Mouse (Mus musculus) MEL (cell line): ENCODE data around the gene Mylk. TPM values are rescaled to one million over a fixed set of nuclear protein-coding genes. Genes with fewer than 3 reads are reported as not detected.

Experiments
- DNase-seq: peaks from one replicate; pipeline ENCODE4 v3.0.0; 2011; ENCODE audit warnings: low read depth, low spot score
- H3K27ac ChIP-seq: 2 replicates; pipeline ENCODE4 v1.5.1; 2012; ENCODE audit warnings: low read depth, mild to moderate bottlenecking, control low read depth, low read length, moderate library complexity; ENCODE audit not compliant: control insufficient read depth
- H3K27me3 ChIP-seq, 2 experiments: fragments of 150-350 bp in 1 of 2; sonication (generic) in 1 of 2; 2 replicates each; pipeline ENCODE4 v1.6.1; 2012; ENCODE audit warnings: low read length in 2 of 2, mild to moderate bottlenecking in 2 of 2, improper control_type of control experiment in 1 of 2, moderate library complexity in 1 of 2; ENCODE audit not compliant: insufficient read depth in 2 of 2, control insufficient read depth in 1 of 2
- H3K36me3 ChIP-seq, 2 experiments: 2 replicates each; pipeline ENCODE4 v1.6.1; 2012 to 2014; ENCODE audit warnings: low read length in 2 of 2, improper control_type of control experiment in 1 of 2, inconsistent platforms in 1 of 2, mild to moderate bottlenecking in 1 of 2; ENCODE audit not compliant: insufficient read depth in 2 of 2, control insufficient read depth in 1 of 2
- H3K4me1 ChIP-seq, 2 experiments: fragments of 150-350 bp in 1 of 2; sonication (generic) in 1 of 2; 2 replicates each; pipeline ENCODE4 v1.6.1; 2012; ENCODE audit warnings: low read length in 2 of 2, improper control_type of control experiment in 1 of 2, mild to moderate bottlenecking in 1 of 2; ENCODE audit not compliant: insufficient read depth in 2 of 2, control insufficient read depth in 1 of 2
- H3K4me3 ChIP-seq, 2 experiments: fragments of 150-350 bp in 1 of 2; sonication (generic) in 1 of 2; 2 replicates each; pipeline ENCODE4 v1.5.1; 2012; ENCODE audit warnings: low read depth in 2 of 2, low read length in 2 of 2, mild to moderate bottlenecking in 2 of 2, moderate library complexity in 2 of 2, control low read depth in 1 of 2, improper control_type of control experiment in 1 of 2; ENCODE audit not compliant: control insufficient read depth in 1 of 2, insufficient read depth in 1 of 2
- H3K79me2 ChIP-seq: 2 replicates; pipeline ENCODE4 v1.6.1; 2012; ENCODE audit warnings: mild to moderate bottlenecking, low read length, moderate library complexity; ENCODE audit not compliant: control insufficient read depth, poor library complexity, insufficient read depth
- H3K9ac ChIP-seq: 2 replicates; pipeline ENCODE4 v1.6.1; 2012; ENCODE audit warnings: low read depth, mild to moderate bottlenecking, control low read depth, low read length, moderate library complexity; ENCODE audit not compliant: control insufficient read depth, poor library complexity, severe bottlenecking
- H3K9me3 ChIP-seq: fragments of 150-350 bp; sonication (generic); replicated peaks from 2 replicates; pipeline ENCODE4 v1.6.1; 2012; ENCODE audit warnings: mild to moderate bottlenecking, low read length, improper control_type of control experiment, moderate library complexity; ENCODE audit not compliant: insufficient read depth
- CHD2 ChIP-seq: IDR thresholded peaks from 2 replicates; pipeline ENCODE4 v1.6.1; 2011; ENCODE audit warnings: low read length, improper control_type of control experiment
- E2F4 ChIP-seq: IDR thresholded peaks from 2 replicates; pipeline ENCODE4 v1.6.1; 2011; ENCODE audit warnings: low read depth, low read length, improper control_type of control experiment, borderline replicate concordance
- ELF1 ChIP-seq: IDR thresholded peaks from 2 replicates; pipeline ENCODE4 v1.6.1; 2014; ENCODE audit warnings: low read depth, mild to moderate bottlenecking, inconsistent platforms, low read length, improper control_type of control experiment, moderate library complexity
- ETS1 ChIP-seq: IDR thresholded peaks from 2 replicates; pipeline ENCODE4 v1.6.1; 2012; ENCODE audit warnings: low read depth, mild to moderate bottlenecking, inconsistent platforms, low read length, improper control_type of control experiment, moderate library complexity
- GABPA ChIP-seq: IDR thresholded peaks from 2 replicates; pipeline ENCODE4 v1.6.1; 2012; ENCODE audit warnings: low read depth, mild to moderate bottlenecking, inconsistent platforms, low read length, improper control_type of control experiment, moderate library complexity
- JUND ChIP-seq: IDR thresholded peaks from 2 replicates; pipeline ENCODE4 v1.6.1; 2011; ENCODE audit warnings: low read depth, mild to moderate bottlenecking, improper control_type of control experiment, low read length
- MEF2A ChIP-seq: IDR thresholded peaks from 2 replicates; pipeline ENCODE4 v1.6.1; 2014; ENCODE audit warnings: low read depth, mild to moderate bottlenecking, inconsistent platforms, low read length, improper control_type of control experiment; ENCODE audit not compliant: poor library complexity, insufficient replicate concordance, severe bottlenecking; ENCODE audit errors: extremely low read depth
- MYB ChIP-seq: IDR thresholded peaks from 2 replicates; pipeline ENCODE4 v1.6.1; 2011; ENCODE audit warnings: mild to moderate bottlenecking, low read depth, low read length, improper control_type of control experiment
- NRF1 ChIP-seq: IDR thresholded peaks from 2 replicates; pipeline ENCODE4 v1.6.1; 2014; ENCODE audit warnings: low read depth, mild to moderate bottlenecking, inconsistent platforms, low read length, improper control_type of control experiment, moderate library complexity; ENCODE audit not compliant: poor library complexity, insufficient read depth, severe bottlenecking
- POLR2A ChIP-seq, 2 experiments: IDR thresholded peaks; 2 replicates each; pipeline ENCODE4 v1.6.1; 2011 to 2012; ENCODE audit warnings: low read length in 2 of 2, mild to moderate bottlenecking in 2 of 2, control low read depth in 1 of 2, improper control_type of control experiment in 1 of 2, low read depth in 1 of 2, moderate library complexity in 1 of 2; ENCODE audit not compliant: control insufficient read depth in 1 of 2, insufficient read depth in 1 of 2, poor library complexity in 1 of 2
- POLR2AphosphoS2 ChIP-seq: IDR thresholded peaks from 2 replicates; pipeline ENCODE4 v1.6.1; 2011; ENCODE audit warnings: low read length, improper control_type of control experiment
- RAD21 ChIP-seq: IDR thresholded peaks from 2 replicates; pipeline ENCODE4 v1.6.1; 2011; ENCODE audit warnings: mild to moderate bottlenecking, low read depth, low read length, improper control_type of control experiment
- UBTF ChIP-seq: IDR thresholded peaks from 2 replicates; pipeline ENCODE4 v1.6.1; 2012; ENCODE audit warnings: low read depth, mild to moderate bottlenecking, inconsistent platforms, low read length, improper control_type of control experiment, moderate library complexity, borderline replicate concordance; ENCODE audit not compliant: insufficient read depth
- USF1 ChIP-seq: IDR thresholded peaks from 2 replicates; pipeline ENCODE4 v1.6.1; 2014; ENCODE audit warnings: low read depth, mild to moderate bottlenecking, inconsistent platforms, low read length, improper control_type of control experiment, moderate library complexity
- USF2 ChIP-seq, 2 experiments: IDR thresholded peaks; 2 replicates each; pipeline ENCODE4 v1.6.1; 2011 to 2012; ENCODE audit warnings: improper control_type of control experiment in 2 of 2, low read length in 2 of 2, borderline replicate concordance in 1 of 2, inconsistent platforms in 1 of 2, low read depth in 1 of 2, mild to moderate bottlenecking in 1 of 2; ENCODE audit not compliant: insufficient read depth in 1 of 2
- ZNF384 ChIP-seq: IDR thresholded peaks from 2 replicates; pipeline ENCODE4 v1.6.1; 2012; ENCODE audit warnings: low read depth, mild to moderate bottlenecking, inconsistent platforms, low read length, improper control_type of control experiment
- polyA plus RNA-seq, 2 experiments: library from polyadenylated mRNA; stranded (reverse) in 1 of 2; unstranded in 1 of 2; fragments of >175 nt in 1 of 2; fragments of >200 nt in 1 of 2; gene quantifications; 2 replicates each; pipeline versions ENCODE4 v1.2.1 to v1.2.4; 2012; ENCODE audit warnings: low replicate concordance in 2 of 2, low read depth in 1 of 2; ENCODE audit not compliant: insufficient read length in 2 of 2, insufficient read depth in 1 of 2, missing spikeins in 1 of 2
- total RNA-seq: library from RNA; depleted of rRNA; stranded (reverse); fragments of 300-350 nt; gene quantifications from 2 replicates; pipeline ENCODE4 v1.2.3, GENCODE M21; 2012

The Mylk gene
- total and polyA plus RNA-seq, 3 experiments, result not detected

DNA sequence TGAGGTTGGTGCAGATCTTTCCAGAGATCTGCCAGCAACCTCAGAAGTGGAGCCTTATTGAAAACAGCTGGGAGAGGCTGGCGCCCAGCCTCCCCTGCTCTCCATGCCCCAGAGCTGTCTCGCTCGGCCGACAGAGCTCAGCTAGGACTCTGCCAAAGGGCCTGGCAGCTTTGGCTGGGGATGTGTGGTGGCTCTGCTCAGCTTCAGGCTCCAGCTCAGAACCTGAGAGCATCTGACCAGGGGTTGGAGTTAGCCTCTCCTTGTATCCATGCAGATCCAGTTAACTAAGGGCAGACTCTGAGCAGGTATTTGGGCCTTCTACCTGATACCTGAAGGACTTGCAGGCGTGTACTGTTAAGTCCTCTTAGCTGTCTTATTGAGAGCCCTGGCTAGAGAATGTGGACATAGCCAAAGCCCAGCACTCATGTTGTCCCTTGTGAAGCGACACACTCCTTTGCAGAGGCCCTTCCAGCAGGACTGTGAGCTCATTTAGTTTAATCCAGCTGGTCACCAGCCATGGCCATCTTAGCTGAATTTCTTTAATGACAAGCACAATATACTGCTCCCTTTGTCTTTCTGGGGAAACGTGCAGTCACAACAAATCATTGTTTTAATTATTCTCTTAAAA, 94.8 kb downstream of the Mylk start:
- DNase-seq, result no peak
- no peaks in the 10 kb centered on the region for H3K9me3 ChIP-seq
- TF ChIP-seq USF1 (no peak), POLR2A (IDR thresholded peaks at IDR 0.05; ENCODE audit: control insufficient read depth in 1 of 2, insufficient read depth in 1 of 2, low read depth in 1 of 2, low read length in 2 of 2, poor library complexity in 1 of 2) (no peak), ETS1 (no peak), RAD21 (no peak)
- no peak overlapping the region for H3K4me3 ChIP-seq
- H3K27me3 ChIP-seq, result no peaks in the 10 kb centered on the region
- H3K4me1 ChIP-seq, result no peaks in the 10 kb centered on the region
- H3K36me3 ChIP-seq, result no peaks in the 10 kb centered on the region
- H3K9ac ChIP-seq, result no peak overlapping the region
- H3K79me2 ChIP-seq, result no peaks in the 10 kb centered on the region
- H3K27ac ChIP-seq, result no peak overlapping the region

GRCm38 (mm10) chr16:34844783-34845182, 99.8 kb downstream of the Mylk start:
- Histone ChIP-seq H3K27me3 (no peaks in the 10 kb centered on the region), H3K9ac (no peak overlapping the region), H3K4me1 (no peaks in the 10 kb centered on the region), H3K4me3 (no peak overlapping the region), H3K79me2 (no peaks in the 10 kb centered on the region), H3K36me3 (no peaks in the 10 kb centered on the region), H3K27ac (no peak overlapping the region), H3K9me3 (no peaks in the 10 kb centered on the region)
- DNase-seq, result no peak
- TF ChIP-seq UBTF (no peak), GABPA (no peak), ZNF384 (no peak), JUND (no peak), CHD2 (no peak), MEF2A (no peak), E2F4 (no peak), ELF1 (no peak), USF2 (IDR thresholded peaks at IDR 0.05; ENCODE audit: borderline replicate concordance in 1 of 2, insufficient read depth in 1 of 2, low read depth in 1 of 2, low read length in 2 of 2) (no peak)

DNA sequence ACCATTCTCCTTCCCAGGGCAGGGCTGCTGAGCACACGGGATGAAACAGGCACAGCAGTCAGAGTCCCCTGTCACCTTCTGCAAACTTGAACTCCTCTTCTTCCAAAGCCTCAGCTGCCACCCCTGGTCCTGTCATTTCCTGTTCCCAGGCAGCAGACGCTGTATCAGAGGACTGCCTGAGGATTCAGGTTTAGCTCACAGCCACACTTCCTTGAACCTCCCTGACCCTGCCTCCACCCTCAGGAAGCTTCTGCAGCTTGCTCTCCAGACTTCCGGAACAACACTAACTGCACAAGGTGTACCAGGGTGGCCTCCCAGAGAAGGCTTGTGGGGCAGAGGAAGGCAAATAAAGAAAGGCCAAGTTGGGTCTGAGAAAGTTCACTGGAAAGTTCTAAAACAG, 102.6 kb downstream of the Mylk start:
- no peak for TF ChIP-seq NRF1
- no peak for TF ChIP-seq POLR2AphosphoS2
- TF ChIP-seq MYB, result no peak
- no peak for TF ChIP-seq GABPA
- Histone ChIP-seq H3K4me1 (no peaks in the 10 kb centered on the region), H3K27ac (no peak overlapping the region), H3K9me3 (no peaks in the 10 kb centered on the region), H3K4me3 (no peak overlapping the region), H3K79me2 (no peaks in the 10 kb centered on the region), H3K27me3 (no peaks in the 10 kb centered on the region), H3K36me3 (no peaks in the 10 kb centered on the region), H3K9ac (no peak overlapping the region)
- DNase-seq, result no peak
